ENCODE assay signal across 8 mouse cellular contexts in genomic region chr4:133753375-133754190, GRCm38 (mm10). TPM values are rescaled to one million over a fixed set of nuclear protein-coding genes. Genes with fewer than 3 reads are reported as not detected.
A peak's percentile ranks its signal among the peaks of the same experiment; 100 is the strongest.
DNase-seq lines count a peak whose midpoint lies in the region; ATAC-seq lines count a peak whose summit lies in the region.

No protein-coding gene starts in this region.

- H3K4me2 ChIP-seq in midbrain, embryonic 14.5 days (ENCODE audit: low read length), result peak overlapping the region; percentile 98

- peaks cover 41% of the 10 kb centered on the region for H3K4me1 ChIP-seq in midbrain, embryonic 14.5 days (ENCODE audit: control insufficient read depth, insufficient read depth, low read length)

- DNase-seq in ZHBTc4 (ENCODE audit: low read depth, low spot score), result peak; percentile 80
- DNase-seq in cerebellum, postnatal 10 days, result peak; percentile 84 to 87
- peak; percentile 57 to 60 for DNase-seq in gastrocnemius, adult 8-10 months (ENCODE audit: low spot score in 2 of 2)
- peak; percentile 76 for DNase-seq in induced T-regulatory cell, adult 2 months (ENCODE audit: low read depth)
- peak; percentile 82 for DNase-seq in left cerebral cortex, postnatal 4 days
- peak; percentile 90 for DNase-seq in midbrain, embryonic 14.5 days
- peak; percentile 29 to 47 for DNase-seq in spleen, postnatal 14 days (ENCODE audit: low spot score in 2 of 2)

- peak; percentile 72 for ATAC-seq in midbrain, embryonic 14.5 days (ENCODE audit: low FRiP score, low TSS enrichment)
- ATAC-seq in monocyte, adult 5-6 weeks (replicated peaks; ENCODE audit: insufficient number of reproducible peaks, low FRiP score, low TSS enrichment, poor library complexity, severe bottlenecking), result no peak

- no peaks in the 10 kb centered on the region; the same call in 1 of the 2 replicates for H3K36me3 ChIP-seq in midbrain, embryonic 14.5 days (ENCODE audit: control insufficient read depth, insufficient read depth, low read length)

- under 1% methylated on average over 53 of the region's 99 CpGs for WGBS in midbrain, embryonic 14.5 days

- H3K9me3 ChIP-seq in midbrain, embryonic 14.5 days (ENCODE audit: control insufficient read depth, low read length), result no peaks in the 10 kb centered on the region

- H3K9ac ChIP-seq in midbrain, embryonic 14.5 days (replicated peaks; ENCODE audit: low read length), result peak overlapping the region; percentile 100

- peak overlapping the region; percentile 100 for H3K27ac ChIP-seq in midbrain, embryonic 14.5 days (replicated peaks; ENCODE audit: low read depth, low read length)

- H3K4me3 ChIP-seq in midbrain, embryonic 14.5 days (replicated peaks; ENCODE audit: low read depth, low read length), result peak overlapping the region; percentile 100

- H3K27me3 ChIP-seq in midbrain, embryonic 14.5 days (ENCODE audit: control insufficient read depth, insufficient read depth, low read length), result no peaks in the 10 kb centered on the region

- intact Hi-C loops in left cerebral cortex, postnatal 4 days (cut with DNase I), result loop anchor here (2.0 kb wide), 2 partner anchors 59 to 83 kb away; no protein-coding TSS in a partner anchor

RNA-seq across cellular contexts. Expression of gene Arid1a, which starts 3.0 kb away (rescaled TPM):
- 10 to 100 TPM; 23.3 to 27.5 (median 26.0) TPM for total RNA-seq in gastrocnemius, adult 8-10 months (2022)
- total RNA-seq in left cerebral cortex, postnatal 4 days (2021), result 100 to 1,000 TPM; 114 to 121 TPM
- polyA plus RNA-seq in midbrain, embryonic 14.5 days (2014; fragmentation: Nextera tagmentation; extraction: Ambion mirVana), result 38.5 and 46.7 TPM in 2 replicates
- total RNA-seq in monocyte, adult 5-6 weeks (2017), result 30.6 to 80.8 TPM (median 34.0 TPM) in 3 replicates

Comparison
In these comparisons a context has a peak if more than half of its experiments do, and no peak if none do; other contexts are left out.
1. DNase-seq: peak in every context shown above with its lines; median percentile 90 in midbrain, embryonic 14.5 days; 86 in cerebellum, postnatal 10 days; 82 in left cerebral cortex, postnatal 4 days; 80 in ZHBTc4; 76 in induced T-regulatory cell, adult 2 months; 58 in gastrocnemius, adult 8-10 months; 38 in spleen, postnatal 14 days.